Mouse (Mus musculus) limb, embryonic 10.5 days (tissue): Measurements from ENCODE around the gene Bmp10. TPM values are rescaled to one million over a fixed set of nuclear protein-coding genes. Genes with fewer than 3 reads are reported as not detected.

Experiments
- DNase-seq: peaks from one replicate; pipeline ENCODE4 v3.0.0-alpha.2; 2017; ENCODE audit warnings: low spot score
- H3K27ac ChIP-seq: fragments of 300-500 bp; sonication (generic); 2 replicates; pipeline ENCODE4 v1.5.1; 2016; ENCODE audit warnings: mild to moderate bottlenecking
- H3K27me3 ChIP-seq: fragments of 300-500 bp; sonication (generic); 2 replicates; pipeline ENCODE4 v1.6.1; 2016; ENCODE audit warnings: low read depth, mild to moderate bottlenecking; ENCODE audit not compliant: poor library complexity, severe bottlenecking
- H3K36me3 ChIP-seq: fragments of 300-500 bp; sonication (generic); 2 replicates; pipeline ENCODE4 v1.6.1; 2016; ENCODE audit warnings: mild to moderate bottlenecking, moderate library complexity
- H3K4me1 ChIP-seq: fragments of 300-500 bp; sonication (generic); 2 replicates; pipeline ENCODE4 v1.6.1; 2016
- H3K4me3 ChIP-seq: fragments of 300-500 bp; sonication (generic); 2 replicates; pipeline ENCODE4 v1.5.1; 2016; ENCODE audit warnings: mild to moderate bottlenecking, moderate library complexity
- H3K9me3 ChIP-seq: fragments of 300-500 bp; sonication (generic); replicated peaks from 2 replicates; pipeline ENCODE4 v1.6.1; 2016; ENCODE audit warnings: mild to moderate bottlenecking
- WGBS: fragments of 180-500 bp; shearing (Covaris S2); methylation state at CpG from one replicate; pipeline ENCODE4 v1.1.7; 2016; 5-methylcytosine and 5-hydroxymethylcytosine counted together
- polyA plus RNA-seq: library from polyadenylated mRNA; unstranded; fragments of >200 nt; fragmentation: Nextera tagmentation; extraction: Ambion mirVana; gene quantifications from 2 replicates; pipeline ENCODE4 v1.2.1, GENCODE M21; 2016

Gene Bmp10
- not detected in 2 replicates for polyA plus RNA-seq

DNA sequence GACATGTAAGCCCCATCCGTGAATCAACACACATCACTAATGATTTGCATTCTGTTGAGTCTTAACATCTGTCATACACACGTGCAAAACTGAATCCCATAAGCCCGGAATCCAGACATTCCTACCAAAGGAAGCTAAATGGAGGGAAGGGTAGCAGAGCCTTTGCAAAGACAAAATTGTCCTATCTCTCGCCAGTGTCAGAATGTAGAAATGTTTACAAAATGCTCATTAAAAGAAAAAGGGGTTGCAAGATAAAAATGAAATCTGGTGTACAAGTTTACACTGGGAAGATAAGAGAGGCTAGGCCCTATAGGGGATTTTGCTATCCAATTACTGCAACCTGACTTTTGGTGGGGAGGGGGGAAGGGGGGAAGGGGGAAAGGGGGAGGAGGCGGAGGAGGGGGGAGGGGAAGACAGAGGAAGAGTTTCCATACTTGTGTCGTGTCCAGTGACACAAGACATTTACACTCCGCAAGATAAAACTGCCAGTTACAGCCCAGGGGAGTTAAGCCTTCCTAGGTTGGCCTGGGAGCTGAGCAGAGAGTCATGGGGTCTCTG, at the start of gene Bmp10:
Bmp10 (plus strand) TSS at position 508 of the 558 bp plus-strand sequence.
- no peak within 1 kb of the TSS for H3K27ac ChIP-seq
- H3K4me1 ChIP-seq: no peaks in the 10 kb centered on the region
- H3K9me3 ChIP-seq: no peaks in the 10 kb centered on the region
- no peak for DNase-seq
- H3K4me3 ChIP-seq: no peak within 1 kb of the TSS
- H3K27me3 ChIP-seq: no peaks in the 10 kb centered on the region
- H3K36me3 ChIP-seq: no peaks in the 10 kb centered on the region
- 77% methylated on average over 7 of the region's 7 CpGs for WGBS

DNA sequence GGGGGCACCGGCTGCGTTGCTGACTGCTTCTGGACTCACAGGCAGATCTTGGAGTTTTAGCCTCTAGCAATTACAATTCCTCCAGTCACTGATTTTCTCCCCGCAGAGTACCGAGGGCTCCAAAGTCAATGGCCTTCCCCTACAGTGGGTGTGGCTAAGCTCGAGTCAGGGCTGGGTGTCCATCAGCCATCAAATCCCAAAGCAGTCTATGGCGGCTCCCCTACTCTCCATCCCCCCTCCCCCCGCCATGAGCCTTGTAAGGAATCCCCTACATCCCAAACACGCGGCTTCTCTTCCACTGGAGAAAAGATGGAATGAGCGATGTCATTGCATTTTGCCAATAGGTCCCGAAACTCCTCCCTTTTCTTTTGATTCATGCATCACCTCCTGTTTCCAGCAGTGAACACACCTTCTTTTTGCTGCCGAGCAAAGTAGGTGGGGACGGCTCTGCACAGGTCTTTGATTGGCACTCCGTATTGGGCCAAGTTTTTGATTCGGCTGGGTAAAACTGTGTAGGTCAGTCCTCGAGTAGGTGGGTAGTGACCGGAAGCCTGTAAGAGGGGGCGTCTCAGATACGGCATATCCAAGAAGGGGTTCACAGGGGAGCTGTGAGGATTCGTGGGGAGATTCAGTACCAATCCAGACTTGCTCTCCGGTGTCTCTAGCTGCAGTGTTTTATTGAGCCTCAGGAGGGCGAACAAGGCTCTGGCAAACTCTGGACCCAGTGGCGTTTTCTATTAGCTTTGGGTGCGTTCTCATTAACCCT, 44.7 kb upstream of the Bmp10 start:
- no peaks in the 10 kb centered on the region for H3K9me3 ChIP-seq
- peaks cover 48% of the 10 kb centered on the region for H3K27me3 ChIP-seq
- H3K36me3 ChIP-seq: no peaks in the 10 kb centered on the region
- peak; percentile 39 for DNase-seq
- no peak overlapping the region for H3K27ac ChIP-seq
- peak overlapping the region; percentile 40 for H3K4me3 ChIP-seq
- 12% methylated on average over 24 of the region's 24 CpGs for WGBS
- H3K4me1 ChIP-seq: peaks cover 6% of the 10 kb centered on the region

DNA sequence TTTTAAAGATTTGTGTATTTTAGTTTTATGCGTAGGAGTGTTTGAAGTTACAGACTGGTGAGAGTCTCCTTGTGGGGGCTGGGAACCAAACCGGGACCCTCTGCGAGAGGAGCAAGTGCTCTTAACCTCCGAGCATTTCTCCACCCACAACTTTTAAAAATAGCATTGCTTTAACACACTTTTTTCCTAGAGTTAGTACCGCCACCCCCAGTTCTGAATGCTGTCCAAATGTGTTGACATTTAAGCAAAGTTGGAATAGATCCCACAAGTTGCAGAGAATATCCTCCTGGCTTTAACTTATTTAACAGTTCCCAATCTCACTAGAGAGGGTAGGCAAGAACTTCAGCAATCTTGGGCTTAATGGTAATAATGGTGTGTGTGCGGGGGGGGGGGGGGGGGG, 44.0 kb upstream of the Bmp10 start:
- H3K9me3 ChIP-seq: no peaks in the 10 kb centered on the region
- H3K4me3 ChIP-seq: no peak overlapping the region
- H3K27ac ChIP-seq: no peak overlapping the region
- H3K4me1 ChIP-seq: peaks cover 6% of the 10 kb centered on the region
- no peaks in the 10 kb centered on the region for H3K36me3 ChIP-seq
- DNase-seq: no peak
- H3K27me3 ChIP-seq: peaks cover 48% of the 10 kb centered on the region
- WGBS: 59% methylated on average over 6 of the region's 6 CpGs

DNA sequence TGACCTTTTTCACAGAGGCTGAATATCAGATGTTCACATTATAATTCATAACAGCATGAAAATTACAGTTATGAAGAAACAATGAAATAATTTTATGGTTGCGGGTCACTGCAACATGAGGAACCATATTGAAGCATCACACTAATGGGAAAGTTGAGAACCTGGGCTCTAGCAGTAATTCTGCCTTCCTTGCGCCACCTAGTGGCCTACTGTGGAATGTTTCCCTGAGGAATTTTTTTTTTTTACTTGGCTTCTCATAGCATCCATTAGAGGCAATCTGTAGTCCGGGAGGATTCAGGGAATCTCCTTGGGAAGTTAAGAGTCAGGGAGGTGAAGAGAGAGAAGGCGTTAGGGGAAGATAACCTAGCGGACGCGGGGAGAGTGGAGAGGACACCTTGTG, 42.6 kb upstream of the Bmp10 start:
- peaks cover 48% of the 10 kb centered on the region for H3K27me3 ChIP-seq
- peak; percentile 82 for DNase-seq
- no peak overlapping the region for H3K27ac ChIP-seq
- WGBS: 19% methylated on average over 7 of the region's 7 CpGs
- H3K4me3 ChIP-seq: no peak overlapping the region
- no peaks in the 10 kb centered on the region for H3K9me3 ChIP-seq
- no peaks in the 10 kb centered on the region for H3K36me3 ChIP-seq
- H3K4me1 ChIP-seq: peaks cover 6% of the 10 kb centered on the region

DNA sequence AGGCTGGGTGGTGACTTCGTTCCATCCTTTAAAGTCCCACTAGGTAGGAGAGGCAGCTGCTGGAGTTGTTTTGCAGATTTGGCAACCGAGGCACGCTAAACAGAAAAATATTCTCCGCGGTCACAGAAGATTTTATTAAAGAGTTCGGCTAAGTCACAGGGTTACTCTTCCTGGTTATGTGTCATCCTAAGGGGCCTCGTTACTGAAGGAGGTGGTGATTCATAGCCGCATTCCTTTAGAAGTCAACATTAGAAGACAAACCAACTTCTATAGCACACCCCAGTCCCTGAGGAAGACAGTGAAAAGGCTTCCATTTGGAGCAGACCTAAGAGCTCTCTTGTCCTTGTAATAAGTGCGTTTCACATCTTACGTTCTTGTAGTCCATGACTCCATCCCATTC, 42.1 kb upstream of the Bmp10 start:
- no peak overlapping the region for H3K27ac ChIP-seq
- H3K4me3 ChIP-seq: no peak overlapping the region
- no peaks in the 10 kb centered on the region for H3K9me3 ChIP-seq
- H3K36me3 ChIP-seq: no peaks in the 10 kb centered on the region
- no peak for DNase-seq
- WGBS: 83% methylated on average over 10 of the region's 10 CpGs
- peaks cover 47% of the 10 kb centered on the region for H3K27me3 ChIP-seq
- peaks cover 6% of the 10 kb centered on the region for H3K4me1 ChIP-seq

DNA sequence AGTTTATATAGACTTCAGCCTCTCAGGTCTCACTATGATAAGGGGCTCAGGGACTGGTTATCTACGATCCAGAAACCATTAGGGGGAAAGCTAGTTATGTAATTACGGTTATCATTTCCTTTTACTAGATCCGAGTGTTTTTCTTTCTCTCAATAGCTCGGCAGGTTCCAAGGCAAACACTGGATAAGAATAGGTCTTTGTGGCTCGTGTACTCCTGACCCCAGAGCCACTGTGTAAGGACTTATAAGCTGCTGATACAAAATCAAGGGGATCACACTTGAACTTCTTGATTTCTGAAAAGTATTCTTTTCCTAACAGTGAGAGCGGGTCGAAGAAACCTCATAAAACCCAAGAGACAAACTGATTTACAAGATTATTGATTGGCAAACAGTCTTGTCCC, 39.9 kb upstream of the Bmp10 start, which contains the start of gene Gkn3:
Gkn3 (minus strand) TSS at position 59 of the 400 bp plus-strand sequence.
- no peak within 1 kb of the TSS for H3K27ac ChIP-seq

DNA sequence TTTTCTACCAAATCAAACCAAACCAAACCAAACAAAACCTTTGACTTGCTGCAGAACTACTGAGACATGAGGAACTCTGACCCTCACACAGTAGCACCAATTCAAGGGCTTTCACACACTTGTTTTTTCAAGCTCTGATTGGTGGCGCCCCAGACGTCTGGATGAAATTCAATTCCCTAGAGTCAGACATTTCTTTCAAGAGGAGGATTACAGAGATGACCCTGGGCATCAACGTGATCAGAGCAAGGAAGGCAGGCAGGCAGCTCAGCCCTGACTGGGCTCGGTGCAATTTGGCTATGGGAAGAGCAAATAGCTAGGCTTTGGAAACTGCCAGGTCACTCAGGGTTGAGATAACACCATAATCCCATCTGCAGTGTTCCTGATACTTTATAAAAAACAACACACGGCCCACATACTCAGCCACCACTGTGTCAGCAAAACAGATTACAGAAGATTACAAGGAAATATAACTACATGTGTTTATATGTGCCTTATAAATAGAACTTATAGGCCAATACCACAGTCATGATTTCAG, 39.3 kb upstream of the Bmp10 start:
- Histone ChIP-seq H3K27ac (no peak overlapping the region), H3K36me3 (no peaks in the 10 kb centered on the region), H3K9me3 (no peaks in the 10 kb centered on the region), H3K4me1 (no peaks in the 10 kb centered on the region), H3K4me3 (no peak overlapping the region), H3K27me3 (peaks cover 22% of the 10 kb centered on the region)
- WGBS: 37% methylated on average over 5 of the region's 5 CpGs
- DNase-seq: no peak

More for the DNA sequence above, 39.9 kb upstream of the Bmp10 start, which contains the start of gene Gkn3:
- Histone ChIP-seq H3K36me3 (no peaks in the 10 kb centered on the region), H3K9me3 (no peaks in the 10 kb centered on the region), H3K27me3 (peaks cover 25% of the 10 kb centered on the region), H3K4me1 (peaks cover 5% of the 10 kb centered on the region), H3K4me3 (no peak within 1 kb of the TSS)
- no peak for DNase-seq
- 84% methylated on average over 7 of the region's 7 CpGs for WGBS

DNA sequence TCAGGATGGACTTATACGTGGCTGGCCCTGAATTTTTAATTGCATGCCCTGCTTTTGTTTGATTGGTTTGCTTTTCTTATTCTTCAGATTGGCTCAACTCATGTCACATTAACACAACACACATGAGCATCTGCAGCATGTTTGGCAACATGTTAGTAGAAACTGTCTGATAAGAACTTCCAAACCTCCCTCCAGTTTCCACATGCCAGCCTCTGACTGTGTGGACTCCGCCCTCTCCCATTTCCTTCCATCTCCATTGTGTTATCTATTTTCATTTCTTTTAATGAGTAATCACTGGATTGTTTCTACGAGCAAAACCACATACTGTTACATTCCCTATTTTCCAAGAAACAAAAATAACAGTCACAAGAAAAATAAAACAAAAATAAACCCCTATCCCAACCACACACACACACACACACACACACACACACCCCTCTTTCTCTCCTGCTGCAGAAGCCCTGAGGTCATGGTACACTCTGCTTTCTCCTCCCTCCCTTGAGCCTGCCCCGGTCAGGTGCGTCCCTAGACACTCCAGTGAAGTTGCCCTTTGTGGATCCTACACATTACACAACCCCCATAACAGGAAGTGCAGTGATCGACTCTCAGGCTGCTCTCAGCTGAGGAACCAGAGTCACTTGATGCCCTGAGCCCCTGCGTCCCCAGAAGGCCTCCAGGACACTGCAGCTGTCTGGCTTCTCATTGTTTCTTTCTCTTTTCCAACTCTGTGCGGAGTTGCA, 35.2 kb upstream of the Bmp10 start:
- no peak for DNase-seq
- Histone ChIP-seq H3K9me3 (no peaks in the 10 kb centered on the region), H3K36me3 (no peaks in the 10 kb centered on the region), H3K4me1 (no peaks in the 10 kb centered on the region), H3K27me3 (no peaks in the 10 kb centered on the region), H3K4me3 (no peak overlapping the region), H3K27ac (no peak overlapping the region)
- WGBS: 82% methylated on average over 8 of the region's 8 CpGs

DNA sequence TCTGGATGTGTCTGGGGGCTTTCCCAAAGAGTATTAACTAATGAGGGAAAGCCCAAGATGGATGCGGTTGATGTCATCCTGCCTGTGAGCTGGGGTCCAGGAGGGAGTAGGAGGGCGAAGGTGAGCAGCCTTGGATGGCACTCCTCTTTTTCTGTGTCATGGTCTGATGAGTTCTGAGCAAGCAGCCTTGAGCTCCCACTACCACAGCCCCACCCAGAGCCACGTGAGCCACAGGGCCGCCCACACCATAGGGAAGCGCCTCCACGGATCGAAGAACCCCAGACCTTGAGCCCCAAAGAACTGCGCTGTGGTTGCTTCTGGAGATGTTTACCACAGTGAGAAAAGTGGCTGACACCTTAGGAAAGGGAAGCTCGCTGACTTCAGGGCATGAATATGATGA, 34.0 kb upstream of the Bmp10 start:
- Histone ChIP-seq H3K27ac (no peak overlapping the region), H3K36me3 (no peaks in the 10 kb centered on the region), H3K9me3 (no peaks in the 10 kb centered on the region), H3K4me3 (no peak overlapping the region), H3K27me3 (no peaks in the 10 kb centered on the region), H3K4me1 (peaks cover 1% of the 10 kb centered on the region; the same call in 1 of the 2 replicates)
- DNase-seq: no peak
- 86% methylated on average over 9 of the region's 9 CpGs for WGBS

DNA sequence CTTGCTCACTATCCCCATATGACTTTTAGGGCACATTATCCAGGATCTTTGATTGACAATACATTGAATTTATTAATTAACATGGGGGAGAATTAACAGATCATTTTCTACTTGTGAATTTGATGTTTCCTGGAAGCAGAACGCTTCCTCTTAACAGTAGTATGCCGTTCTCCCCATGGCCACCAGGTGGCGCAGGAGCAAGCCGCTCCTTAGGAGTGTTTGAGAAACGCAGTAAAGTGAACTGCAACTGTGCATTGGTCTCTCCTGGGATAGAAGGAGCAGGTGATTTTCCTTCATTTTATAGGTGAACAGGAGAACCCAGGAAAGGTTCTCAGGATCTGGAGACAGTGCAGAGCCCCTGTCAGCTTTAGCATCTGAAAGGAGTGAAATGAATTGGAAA, 29.7 kb upstream of the Bmp10 start:
- Histone ChIP-seq H3K36me3 (no peaks in the 10 kb centered on the region), H3K27ac (no peak overlapping the region), H3K27me3 (no peaks in the 10 kb centered on the region), H3K4me3 (no peak overlapping the region), H3K9me3 (no peaks in the 10 kb centered on the region), H3K4me1 (peaks cover 9% of the 10 kb centered on the region; the same call in 1 of the 2 replicates)
- 2% methylated on average over 5 of the region's 5 CpGs for WGBS
- DNase-seq: peak; percentile 83

DNA sequence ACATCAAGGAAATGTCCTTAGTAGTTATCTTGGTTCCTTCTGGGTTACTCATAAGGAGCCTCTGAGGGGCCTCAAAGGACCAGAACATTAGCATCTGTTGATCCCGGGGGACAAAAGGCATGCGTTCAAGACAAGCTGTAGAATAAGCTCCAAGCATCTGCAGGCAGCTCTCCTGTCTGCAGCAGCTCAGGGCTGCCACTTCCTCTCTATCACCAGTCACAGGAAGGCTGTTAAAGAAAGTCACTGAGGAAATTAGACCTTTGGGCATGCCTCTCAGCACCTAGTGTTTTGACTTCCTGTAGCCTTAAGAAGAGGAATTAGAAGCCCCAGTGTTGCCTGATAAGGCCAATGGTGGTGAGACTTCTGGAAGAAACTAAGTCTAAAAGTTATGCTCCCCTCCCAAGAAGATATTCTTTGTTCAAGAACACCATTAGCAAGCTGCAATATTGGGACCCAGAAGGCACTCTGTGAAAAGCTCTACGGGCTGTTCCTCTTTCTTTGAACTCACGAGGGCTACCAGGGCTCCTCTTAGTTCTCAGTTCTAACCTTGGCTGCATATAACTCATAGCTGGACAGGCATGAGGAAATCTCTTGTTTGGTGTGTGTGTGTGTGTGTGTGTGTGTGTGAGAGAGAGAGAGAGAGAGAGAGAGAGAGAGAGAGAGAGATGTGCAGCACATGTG, 28.8 kb upstream of the Bmp10 start:
- H3K4me1 ChIP-seq: peaks cover 9% of the 10 kb centered on the region; the same call in 1 of the 2 replicates
- H3K27me3 ChIP-seq: no peaks in the 10 kb centered on the region
- H3K4me3 ChIP-seq: no peak overlapping the region
- no peaks in the 10 kb centered on the region for H3K9me3 ChIP-seq
- 68% methylated on average over 4 of the region's 4 CpGs for WGBS
- no peaks in the 10 kb centered on the region for H3K36me3 ChIP-seq
- no peak overlapping the region for H3K27ac ChIP-seq
- no peak for DNase-seq

DNA sequence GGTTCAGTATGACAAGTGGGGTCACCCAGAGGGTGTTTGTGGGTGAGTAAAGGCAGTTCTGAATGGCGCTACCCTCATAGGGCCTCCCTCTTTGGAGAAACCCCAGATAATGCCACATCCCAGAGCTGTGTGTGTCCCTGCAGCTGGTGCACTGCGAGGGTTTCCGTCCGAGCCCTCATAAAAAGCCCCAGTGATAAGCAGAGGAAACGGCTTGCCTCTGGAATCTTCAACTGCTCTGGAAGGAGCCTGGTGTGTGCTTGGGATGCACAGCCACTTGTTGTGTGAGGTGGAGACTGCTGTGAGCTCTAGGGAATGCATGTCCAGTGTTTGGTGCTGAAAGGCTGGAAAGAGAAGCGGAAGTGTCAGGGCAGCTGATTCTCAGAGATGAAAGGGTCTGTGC, 27.3 kb upstream of the Bmp10 start:
- H3K4me3 ChIP-seq: no peak overlapping the region
- H3K4me1 ChIP-seq: peaks cover 9% of the 10 kb centered on the region; the same call in 1 of the 2 replicates
- no peaks in the 10 kb centered on the region for H3K36me3 ChIP-seq
- 57% methylated on average over 6 of the region's 6 CpGs for WGBS
- no peak overlapping the region for H3K27ac ChIP-seq
- no peaks in the 10 kb centered on the region for H3K27me3 ChIP-seq
- no peak for DNase-seq
- H3K9me3 ChIP-seq: no peaks in the 10 kb centered on the region
